Mouse (Mus musculus) kidney, adult 2 months (tissue): ENCODE results near the gene Maml2.

Experiments used
- CTCF ChIP-seq: fragments of 200-500 bp; conservative IDR thresholded peaks from 2 replicates; pipeline ENCODE4 v1.5.1; 2011; ENCODE audit warnings: low read depth, mild to moderate bottlenecking, control low read depth, low read length, moderate library complexity, mixed read lengths; ENCODE audit not compliant: insufficient read depth, insufficient read length
- POLR2A ChIP-seq: fragments of 200-500 bp; IDR thresholded peaks from one replicate; pipeline ENCODE4 v1.6.1; 2011; ENCODE audit warnings: low read depth, low read length, control low read depth

- TF ChIP-seq POLR2A = no peak
- TF ChIP-seq CTCF = no peak
Observed at GRCm38 (mm10) chr9:13587085-13587933, 289.6 kb downstream of the Maml2 start.
